Mouse (Mus musculus) erythroblast, embryonic 14.5 days (primary cell): ENCODE results near the gene Shroom1. TPM values are rescaled to one million over a fixed set of nuclear protein-coding genes. Genes with fewer than 3 reads are reported as not detected.

Experiments used
- H3K27me3 ChIP-seq: 2 replicates; pipeline ENCODE4 v1.6.1; 2012; ENCODE audit warnings: inconsistent platforms; ENCODE audit not compliant: control insufficient read depth
- H3K36me3 ChIP-seq: 2 replicates; pipeline ENCODE4 v1.6.1; 2012; ENCODE audit warnings: mild to moderate bottlenecking, inconsistent platforms; ENCODE audit not compliant: control insufficient read depth
- H3K4me1 ChIP-seq: 2 replicates; pipeline ENCODE4 v1.6.1; 2012; ENCODE audit warnings: inconsistent platforms; ENCODE audit not compliant: control insufficient read depth
- H3K4me3 ChIP-seq: replicated peaks from 2 replicates; pipeline ENCODE3; 2012; ENCODE audit warnings: moderate library complexity, mild to moderate bottlenecking, inconsistent platforms
- H3K9me3 ChIP-seq: 2 replicates; pipeline ENCODE4 v1.6.1; 2012; ENCODE audit warnings: low read length, inconsistent platforms, mixed read lengths; ENCODE audit not compliant: control insufficient read depth
- GATA1 ChIP-seq: IDR thresholded peaks from 2 replicates; pipeline ENCODE4 v1.6.1; 2012; ENCODE audit warnings: low read length, inconsistent platforms, mixed read lengths
- TAL1 ChIP-seq: IDR thresholded peaks from 3 replicates; pipeline ENCODE4 v1.6.1; 2012; ENCODE audit warnings: low read length, inconsistent platforms, mixed read lengths
- polyA plus RNA-seq: library from polyadenylated mRNA; stranded (reverse); fragments of >175 nt; gene quantifications from 2 replicates; pipeline ENCODE4 v1.2.3, GENCODE M21; 2012

The Shroom1 gene
- polyA plus RNA-seq, 1 experiment = not detected

DNA sequence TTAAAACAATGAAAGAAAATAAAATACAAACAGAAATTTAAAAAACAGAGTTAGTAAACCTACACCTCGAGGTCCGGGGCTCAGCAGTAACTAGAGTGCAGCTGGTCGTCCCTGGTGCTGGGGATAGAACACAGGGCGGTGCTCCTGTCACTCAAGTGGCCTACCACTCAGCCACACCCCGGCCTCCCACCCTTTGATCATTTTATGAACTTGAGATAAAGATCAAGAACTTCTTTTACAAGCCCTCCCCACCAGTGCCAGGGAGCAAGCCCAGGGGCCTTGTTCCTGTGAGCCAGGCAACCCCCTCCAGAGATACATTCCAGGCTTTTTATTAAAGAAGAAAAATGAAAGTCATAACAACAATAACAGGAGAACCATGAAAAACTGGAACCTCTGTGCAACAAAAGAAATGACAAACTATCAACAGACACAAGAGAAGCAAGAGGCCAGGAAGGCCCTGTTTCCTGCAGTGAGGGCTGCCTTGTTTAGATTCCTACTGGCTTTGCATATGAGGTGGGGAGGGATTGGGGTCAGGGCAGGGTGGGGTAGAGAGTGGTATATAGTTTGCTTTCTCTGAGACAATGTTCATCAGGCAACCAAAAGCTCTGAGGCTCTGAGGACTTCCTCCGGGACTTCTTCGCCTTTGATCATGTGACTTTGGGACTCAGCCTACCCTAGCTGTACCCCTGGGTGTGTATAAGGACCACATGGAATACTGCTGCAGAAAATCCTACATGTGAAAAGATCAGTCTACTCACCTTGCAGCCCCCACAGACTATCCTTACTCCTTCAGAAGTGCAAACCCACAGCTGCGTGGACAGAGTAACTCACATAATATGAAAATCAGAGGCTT, 60.0 kb downstream of the Shroom1 start:
- Histone ChIP-seq H3K4me3 (peak overlapping the region; percentile 12), H3K4me1 (peaks cover 62% of the 10 kb centered on the region), H3K27me3 (no peaks in the 10 kb centered on the region), H3K9me3 (no peaks in the 10 kb centered on the region), H3K36me3 (peaks cover under 1% of the 10 kb centered on the region)
- no peak for TF ChIP-seq GATA1
- no peak for TF ChIP-seq TAL1

Other genes with a start within 250 kb of the Shroom1 start
- 0.89 and 0.97 TPM in 2 replicates for gene Hspa4, start 156.7 kb upstream of the Shroom1 start, polyA plus RNA-seq
- 0.04 and 0.09 TPM in 2 replicates for gene Zcchc10, start 132.5 kb upstream of the Shroom1 start, polyA plus RNA-seq
- 0.03 and 0.13 TPM in 2 replicates for gene Aff4, start 106.4 kb upstream of the Shroom1 start, polyA plus RNA-seq
- not detected in 2 replicates for gene Leap2, start 34.0 kb upstream of the Shroom1 start, polyA plus RNA-seq
- gene Uqcrq, start 26.4 kb upstream of the Shroom1 start, polyA plus RNA-seq = 27.5 and 33.3 TPM in 2 replicates
- not detected in 2 replicates for gene Gdf9, start 26.2 kb upstream of the Shroom1 start, polyA plus RNA-seq
- not detected in 2 replicates for gene Gm10447, start 95 bp upstream of the Shroom1 start, polyA plus RNA-seq
- gene Gm9837, start 13.3 kb downstream of the Shroom1 start, polyA plus RNA-seq = not detected in 2 replicates
- gene Gm9945, start 23.0 kb downstream of the Shroom1 start, polyA plus RNA-seq = not detected in 2 replicates
- 9.4 and 11.2 TPM in 2 replicates for gene Sowaha, start 23.1 kb downstream of the Shroom1 start, polyA plus RNA-seq
- 7.5 and 7.8 TPM in 2 replicates for gene Sept8, start 62.1 kb downstream of the Shroom1 start, polyA plus RNA-seq
- 0.31 and 0.37 TPM in 2 replicates for gene Kif3a, start 110.2 kb downstream of the Shroom1 start, polyA plus RNA-seq
- gene Il4, start 161.5 kb downstream of the Shroom1 start, polyA plus RNA-seq = not detected in 2 replicates
- 0.07 TPM in 1 of 2 replicates, not detected in the other for gene Il13, start 177.5 kb downstream of the Shroom1 start, polyA plus RNA-seq